In genomic region chr14:112475541-112475940, GRCm38 (mm10) we compare ENCODE assay signal across 19 mouse cellular contexts.
"Had no signal": no experiment of that assay in that cellular context is flagged by ENCODE, and none has a peak within 500 bp of the region (broad histone marks: within the 10 kb centered on the region; RNA-seq: fewer than 3 reads in every experiment).

No protein-coding gene starts in this region.

- H3K36me3 ChIP-seq: midbrain, embryonic 10.5 days; midbrain, embryonic 12.5 days; neural tube, embryonic 13.5 days; neural tube, embryonic 15.5 days; stomach, embryonic 15.5 days had no signal

- H3K9ac ChIP-seq: lung, embryonic 14.5 days; midbrain, embryonic 12.5 days; neural tube, embryonic 13.5 days; neural tube, embryonic 15.5 days; stomach, embryonic 15.5 days had no signal

- H3K4me1 ChIP-seq: midbrain, embryonic 10.5 days; midbrain, embryonic 12.5 days; neural tube, embryonic 13.5 days; neural tube, embryonic 15.5 days; stomach, embryonic 15.5 days had no signal

- H3K27ac ChIP-seq: midbrain, embryonic 10.5 days; midbrain, embryonic 12.5 days; neural tube, embryonic 13.5 days; neural tube, embryonic 15.5 days; stomach, embryonic 15.5 days; stomach, postnatal 0 days had no signal

- H3K27me3 ChIP-seq: midbrain, embryonic 12.5 days; neural tube, embryonic 13.5 days; neural tube, embryonic 15.5 days; stomach, embryonic 15.5 days had no signal

- H3K4me3 ChIP-seq: midbrain, embryonic 10.5 days; midbrain, embryonic 12.5 days; myocyte; neural tube, embryonic 13.5 days; neural tube, embryonic 15.5 days; stomach, embryonic 15.5 days had no signal

- DNase-seq: lung, adult 18-20 months; lung, embryonic 14.5 days; lung, postnatal 10 days; lung, postnatal 4 days; midbrain, embryonic 14.5 days; retina, postnatal 1 day; right cerebral cortex, adult 18-20 months; right cerebral cortex, postnatal 25 days; right cerebral cortex, postnatal 4 days; thymus, adult 2 months; thymus, postnatal 25 days; thymus, postnatal 4 days had no signal

- H3K9me3 ChIP-seq: midbrain, embryonic 10.5 days; midbrain, embryonic 12.5 days; neural tube, embryonic 13.5 days; neural tube, embryonic 15.5 days; stomach, embryonic 15.5 days had no signal
